Mouse (Mus musculus): ENCODE results near the gene Nt5c3. TPM values are rescaled to one million over a fixed set of nuclear protein-coding genes. Genes with fewer than 3 reads are reported as not detected.
"Not testable (repeated sequence)": the region's sequence is repeated elsewhere in the genome, so short reads cannot be mapped to it uniquely, and the experiment has no call there.

The Nt5c3 gene
- polyA plus RNA-seq, 1 experiment: not detected

DNA sequence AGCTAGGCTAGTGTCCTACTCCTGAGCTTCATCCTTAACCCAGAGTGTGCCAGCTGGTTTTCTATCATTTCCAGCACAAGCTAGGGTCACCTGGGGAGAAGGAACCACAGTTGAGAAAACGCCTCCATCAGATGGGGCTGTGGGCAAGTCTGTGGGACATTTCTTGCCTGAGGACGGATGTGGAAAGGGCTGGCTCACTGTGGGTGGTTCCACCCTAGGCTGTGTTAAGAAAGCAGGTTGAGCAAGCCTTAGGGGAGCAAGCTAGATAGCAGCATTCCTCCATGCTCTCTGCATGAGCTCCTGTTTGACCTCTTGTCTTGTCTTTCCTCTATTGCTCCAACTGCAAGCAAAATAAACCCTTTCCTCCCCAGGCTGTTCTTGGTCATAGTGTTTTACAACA, 33.0 kb downstream of the Nt5c3 start:
- Histone ChIP-seq H3K4me3 (ENCODE audit: insufficient read depth, low read depth, low read length) (no peak overlapping the region), H3K4me1 (ENCODE audit: control insufficient read depth, insufficient read depth, low read length) (no peaks in the 10 kb centered on the region), H3K27ac (ENCODE audit: insufficient read depth, low read depth, low read length) (no peak overlapping the region)
- TF ChIP-seq CTCF (IDR thresholded peaks at IDR 0.05; ENCODE audit: insufficient read depth, low read depth, low read length) (no peak), POLR2A (IDR thresholded peaks at IDR 0.05; ENCODE audit: insufficient read depth, low read depth, low read length) (no peak)
- 91% methylated on average over 2 of the region's 2 CpGs for WGBS

DNA sequence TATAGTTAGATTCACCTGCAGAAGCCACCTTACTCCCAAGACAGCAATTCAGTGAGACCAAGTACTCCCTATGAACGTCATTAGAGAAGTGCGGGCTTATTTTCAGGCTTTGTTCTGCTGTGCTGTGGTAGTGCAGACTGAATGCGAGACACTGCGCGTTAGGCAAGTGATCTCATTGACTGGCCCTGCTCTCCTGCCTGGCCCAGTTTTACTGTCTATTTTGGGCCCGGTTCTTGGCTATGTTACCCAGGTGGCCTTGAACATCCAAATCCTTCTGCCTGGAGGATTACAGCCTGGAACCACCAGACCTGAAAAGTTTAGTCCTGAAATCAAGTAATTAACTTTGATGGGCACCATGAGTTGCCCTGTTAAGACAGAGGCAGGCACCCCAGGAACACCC, 35.2 kb downstream of the Nt5c3 start:
- TF ChIP-seq CTCF (IDR thresholded peaks at IDR 0.05; ENCODE audit: insufficient read depth, low read depth, low read length): no peak
- no peak for TF ChIP-seq POLR2A (IDR thresholded peaks at IDR 0.05; ENCODE audit: insufficient read depth, low read depth, low read length)
- Histone ChIP-seq H3K4me1 (ENCODE audit: control insufficient read depth, insufficient read depth, low read length) (no peaks in the 10 kb centered on the region), H3K27ac (ENCODE audit: insufficient read depth, low read depth, low read length) (no peak overlapping the region), H3K4me3 (ENCODE audit: insufficient read depth, low read depth, low read length) (no peak overlapping the region)
- 88% methylated on average over 6 of the region's 6 CpGs for WGBS

DNA sequence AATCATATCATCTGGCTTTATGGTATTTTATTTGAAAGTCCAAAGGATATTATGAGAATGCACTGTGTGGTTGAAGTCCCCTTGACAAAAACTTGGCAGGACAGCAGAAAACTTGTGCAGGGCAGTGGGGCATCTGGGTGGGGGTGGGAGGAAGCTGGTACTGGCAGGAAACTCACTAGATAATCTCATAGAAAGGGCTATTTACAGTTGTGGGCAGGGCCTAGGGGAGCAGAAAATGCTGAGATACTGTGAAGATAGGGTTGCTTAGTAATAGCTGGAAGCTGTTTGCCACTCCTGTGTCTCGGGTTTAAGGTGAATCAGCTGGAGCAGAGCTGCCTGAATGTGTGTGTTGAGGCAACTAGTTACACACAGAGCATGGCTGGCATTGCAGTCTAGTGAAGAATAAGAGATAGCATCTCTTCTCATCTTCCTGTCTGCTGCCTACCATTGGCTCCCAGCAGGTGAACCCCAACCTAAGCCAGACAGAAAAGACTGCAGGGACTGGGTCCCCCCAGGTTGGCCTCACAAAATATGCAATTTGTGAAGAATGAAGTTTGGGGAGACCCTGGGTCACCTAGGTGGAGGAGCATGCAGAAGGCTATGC, 44.3 kb downstream of the Nt5c3 start:
- no peaks in the 10 kb centered on the region for H3K4me1 ChIP-seq (ENCODE audit: control insufficient read depth, insufficient read depth, low read length)
- H3K27ac ChIP-seq (ENCODE audit: insufficient read depth, low read depth, low read length): no peak overlapping the region
- WGBS: 30% methylated on average over 1 of the region's 1 CpGs
- TF ChIP-seq CTCF (IDR thresholded peaks at IDR 0.05; ENCODE audit: insufficient read depth, low read depth, low read length) (no peak), POLR2A (IDR thresholded peaks at IDR 0.05; ENCODE audit: insufficient read depth, low read depth, low read length) (no peak)
- H3K4me3 ChIP-seq (ENCODE audit: insufficient read depth, low read depth, low read length): no peak overlapping the region

DNA sequence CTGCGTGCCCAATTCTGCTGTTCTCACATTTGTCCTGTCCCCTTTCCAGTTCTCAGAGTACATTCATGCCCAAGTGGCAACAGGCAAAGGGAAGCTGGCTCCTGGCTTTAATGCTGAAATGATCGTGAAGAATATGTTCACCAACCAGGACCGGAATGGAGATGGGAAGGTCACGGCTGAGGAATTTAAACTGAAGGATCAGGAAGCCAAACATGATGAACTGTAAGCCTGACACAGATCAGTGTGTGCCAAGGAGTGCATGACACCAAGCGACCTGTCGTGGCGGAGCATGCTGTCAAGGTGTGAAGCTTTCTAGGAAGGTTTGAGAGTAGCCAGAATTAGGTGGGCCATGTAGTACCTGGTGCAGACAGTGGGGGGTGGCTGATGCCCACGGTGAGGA, 45.7 kb downstream of the Nt5c3 start:
- Histone ChIP-seq H3K4me3 (ENCODE audit: insufficient read depth, low read depth, low read length) (no peak overlapping the region), H3K4me1 (ENCODE audit: control insufficient read depth, insufficient read depth, low read length) (no peaks in the 10 kb centered on the region), H3K27ac (ENCODE audit: insufficient read depth, low read depth, low read length) (no peak overlapping the region)
- TF ChIP-seq POLR2A (IDR thresholded peaks at IDR 0.05; ENCODE audit: insufficient read depth, low read depth, low read length) (no peak), CTCF (IDR thresholded peaks at IDR 0.05; ENCODE audit: insufficient read depth, low read depth, low read length) (no peak)
- WGBS: 90% methylated on average over 8 of the region's 8 CpGs

DNA sequence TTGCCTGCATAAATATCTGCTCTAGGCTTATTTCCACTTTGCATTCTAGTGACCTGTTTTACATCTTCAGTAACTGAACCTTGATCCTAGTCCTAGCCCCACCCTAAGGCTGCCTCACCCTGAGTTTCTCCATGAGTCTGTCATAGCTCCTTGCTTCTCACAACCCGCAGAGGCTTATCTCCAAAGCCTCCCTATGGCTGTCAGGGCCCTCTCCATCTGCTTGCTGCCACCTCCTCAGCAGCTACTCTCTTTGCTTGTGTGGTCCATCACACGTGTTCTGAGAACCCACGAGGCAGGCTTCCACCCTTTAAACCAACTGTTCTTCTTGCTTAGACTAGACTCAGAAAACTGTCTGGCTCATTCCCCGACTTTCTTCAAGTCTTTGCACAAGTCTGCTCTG, 46.9 kb downstream of the Nt5c3 start:
- TF ChIP-seq CTCF (IDR thresholded peaks at IDR 0.05; ENCODE audit: insufficient read depth, low read depth, low read length) (no peak), POLR2A (IDR thresholded peaks at IDR 0.05; ENCODE audit: insufficient read depth, low read depth, low read length) (no peak)
- WGBS: 92% methylated on average over 4 of the region's 4 CpGs
- H3K27ac ChIP-seq (ENCODE audit: insufficient read depth, low read depth, low read length): no peak overlapping the region
- H3K4me3 ChIP-seq (ENCODE audit: insufficient read depth, low read depth, low read length): no peak overlapping the region
- no peaks in the 10 kb centered on the region for H3K4me1 ChIP-seq (ENCODE audit: control insufficient read depth, insufficient read depth, low read length)

DNA sequence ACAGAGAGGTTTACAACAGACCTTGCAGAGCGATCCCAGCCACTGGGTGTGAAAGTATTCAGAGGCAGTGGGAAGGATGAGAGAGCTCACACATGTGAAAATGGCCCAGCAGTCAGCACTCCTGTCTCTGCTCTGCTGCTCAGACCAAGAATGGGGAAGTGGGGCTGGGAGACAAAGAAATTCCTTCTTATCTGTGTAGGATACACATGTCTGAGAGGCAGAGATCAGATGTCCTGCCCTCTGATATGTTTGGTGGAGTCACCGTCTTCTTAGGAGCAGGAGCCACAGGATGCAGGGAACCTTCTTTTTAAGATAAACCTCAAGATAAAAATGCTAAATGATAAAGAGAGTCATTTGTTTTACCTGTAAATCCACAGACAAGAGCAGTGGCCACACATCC, 53.7 kb downstream of the Nt5c3 start:
- TF ChIP-seq POLR2A (IDR thresholded peaks at IDR 0.05; ENCODE audit: insufficient read depth, low read depth, low read length) (no peak), CTCF (IDR thresholded peaks at IDR 0.05; ENCODE audit: insufficient read depth, low read depth, low read length) (no peak)
- Histone ChIP-seq H3K4me3 (ENCODE audit: insufficient read depth, low read depth, low read length) (no peak overlapping the region), H3K4me1 (ENCODE audit: control insufficient read depth, insufficient read depth, low read length) (no peaks in the 10 kb centered on the region), H3K27ac (ENCODE audit: insufficient read depth, low read depth, low read length) (no peak overlapping the region)
- WGBS: 94% methylated on average over 2 of the region's 2 CpGs

DNA sequence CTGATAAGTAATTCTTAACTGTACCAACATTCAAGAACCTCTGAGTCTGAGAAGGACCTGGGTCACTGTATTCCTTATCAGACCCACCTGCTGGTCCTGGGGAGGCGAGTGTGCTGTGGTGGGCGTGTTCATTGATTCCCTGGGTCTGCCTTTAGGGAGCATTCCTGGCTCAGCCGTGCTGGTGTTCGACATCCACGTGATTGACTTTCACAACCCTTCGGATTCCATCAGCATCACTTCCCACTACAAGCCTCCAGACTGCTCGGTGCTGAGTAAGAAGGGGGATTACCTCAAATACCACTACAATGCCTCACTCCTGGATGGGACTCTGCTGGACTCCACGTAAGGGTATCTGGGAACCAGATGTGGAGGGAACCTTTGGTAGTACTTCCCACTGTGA, 55.2 kb downstream of the Nt5c3 start:
- no peaks in the 10 kb centered on the region for H3K4me1 ChIP-seq (ENCODE audit: control insufficient read depth, insufficient read depth, low read length)
- 85% methylated on average over 8 of the region's 8 CpGs for WGBS
- no peak overlapping the region for H3K4me3 ChIP-seq (ENCODE audit: insufficient read depth, low read depth, low read length)
- TF ChIP-seq CTCF (IDR thresholded peaks at IDR 0.05; ENCODE audit: insufficient read depth, low read depth, low read length) (no peak), POLR2A (IDR thresholded peaks at IDR 0.05; ENCODE audit: insufficient read depth, low read depth, low read length) (no peak)
- no peak overlapping the region for H3K27ac ChIP-seq (ENCODE audit: insufficient read depth, low read depth, low read length)

DNA sequence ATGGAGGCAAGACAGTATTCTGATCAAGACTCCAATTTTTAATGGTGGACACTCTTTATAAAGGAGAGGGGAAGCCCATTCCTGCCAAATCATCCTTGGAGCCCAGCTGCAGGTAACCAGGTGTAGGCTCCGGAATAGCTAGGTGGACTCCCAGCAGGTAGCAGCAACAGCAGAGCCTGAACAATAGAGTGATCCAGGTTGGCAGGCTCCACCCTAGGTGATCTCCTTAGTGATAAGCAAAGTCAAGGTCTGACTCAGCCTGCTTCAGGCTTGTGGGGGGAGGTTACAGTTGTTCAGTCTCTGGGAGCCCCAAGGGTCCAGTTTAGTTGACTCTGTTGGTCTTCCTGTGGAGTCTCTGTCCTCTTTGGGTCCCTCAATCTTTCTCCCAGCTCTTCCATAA, 56.8 kb downstream of the Nt5c3 start:
- not testable (repeated sequence) for H3K4me1 ChIP-seq (ENCODE audit: control insufficient read depth, insufficient read depth, low read length); H3K4me3 ChIP-seq (ENCODE audit: insufficient read depth, low read depth, low read length); H3K27ac ChIP-seq (ENCODE audit: insufficient read depth, low read depth, low read length)
- 90% methylated on average over 1 of the region's 1 CpGs for WGBS

DNA sequence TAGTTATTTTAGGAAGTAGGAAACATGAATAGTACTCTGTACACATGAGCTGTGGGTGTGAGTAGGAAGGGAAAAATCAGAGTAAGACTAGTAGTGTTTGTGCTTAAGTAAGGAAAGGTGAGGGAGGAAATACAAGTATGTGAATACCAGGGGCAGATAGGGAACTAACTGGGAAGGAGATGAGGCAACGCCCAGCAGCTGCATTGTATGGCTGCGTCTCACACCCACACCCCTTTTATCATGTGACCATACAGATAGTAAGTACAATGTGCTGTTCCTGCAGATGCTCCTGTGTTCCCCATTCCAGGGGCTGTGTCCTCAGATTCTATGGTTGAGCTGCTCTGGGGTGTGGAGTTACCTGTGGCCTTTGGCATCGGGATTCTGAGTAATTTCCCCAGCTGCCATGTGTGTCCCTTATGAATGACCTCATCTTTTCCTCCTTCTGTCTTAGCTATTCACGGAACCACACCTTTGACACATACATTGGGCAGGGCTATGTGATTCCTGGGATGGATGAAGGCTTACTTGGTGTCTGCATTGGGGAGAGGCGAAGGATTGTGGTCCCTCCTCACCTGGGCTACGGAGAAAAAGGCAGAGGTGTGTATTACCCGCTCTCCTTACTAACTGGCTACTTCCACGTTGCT, 63.4 kb downstream of the Nt5c3 start:
- WGBS: 87% methylated on average over 8 of the region's 8 CpGs
- Histone ChIP-seq H3K4me1 (ENCODE audit: control insufficient read depth, insufficient read depth, low read length) (no peaks in the 10 kb centered on the region), H3K4me3 (ENCODE audit: insufficient read depth, low read depth, low read length) (no peak overlapping the region), H3K27ac (ENCODE audit: insufficient read depth, low read depth, low read length) (no peak overlapping the region)
- no peak for TF ChIP-seq POLR2A (IDR thresholded peaks at IDR 0.05; ENCODE audit: insufficient read depth, low read depth, low read length)

DNA sequence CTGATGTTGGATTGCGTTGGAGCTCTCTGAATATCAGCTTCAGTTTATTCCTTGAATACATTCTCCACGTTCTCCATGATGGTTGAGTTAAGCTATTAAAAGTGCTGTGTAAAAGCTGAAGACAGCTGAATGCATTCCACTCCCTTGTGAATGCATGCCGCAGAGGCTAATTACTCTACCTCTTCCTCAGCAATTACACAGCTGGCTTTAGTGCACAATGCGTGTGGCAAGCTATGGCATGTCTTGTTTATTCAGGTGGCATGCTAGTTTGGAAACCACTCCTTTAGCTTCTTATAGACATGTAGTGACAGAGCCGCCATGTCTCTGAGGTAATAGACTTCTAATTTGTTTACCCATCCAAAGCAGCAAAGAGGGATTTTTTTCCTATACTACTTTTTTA, 67.0 kb downstream of the Nt5c3 start:
- Histone ChIP-seq H3K4me1 (ENCODE audit: control insufficient read depth, insufficient read depth, low read length) (no peaks in the 10 kb centered on the region), H3K27ac (ENCODE audit: insufficient read depth, low read depth, low read length) (no peak overlapping the region), H3K4me3 (ENCODE audit: insufficient read depth, low read depth, low read length) (no peak overlapping the region)
- 38% methylated on average over 5 of the region's 5 CpGs for WGBS
- TF ChIP-seq POLR2A (IDR thresholded peaks at IDR 0.05; ENCODE audit: insufficient read depth, low read depth, low read length) (no peak), CTCF (IDR thresholded peaks at IDR 0.05; ENCODE audit: insufficient read depth, low read depth, low read length) (no peak)

Data from olfactory bulb, adult 2 months (tissue).